Mouse (Mus musculus): ENCODE measurements around the gene Atg3. TPM values are rescaled to one million over a fixed set of nuclear protein-coding genes. Genes with fewer than 3 reads are reported as not detected.
A peak's percentile ranks its signal among the peaks of the same experiment; 100 is the strongest.

Gene Atg3
- polyA plus RNA-seq, 1 experiment from 2014 or later = 37.4 TPM

GRCm38 (mm10) chr16:45196816-45197215 lies 38.2 kb downstream of the Atg3 start:
- WGBS = 32% methylated on average over 6 of the region's 6 CpGs
- H3K4me2 ChIP-seq (ENCODE audit: low read depth, low read length) = no peak overlapping the region
- H3K4me1 ChIP-seq (ENCODE audit: control insufficient read depth, insufficient read depth, low read length) = no peaks in the 10 kb centered on the region
- no peak overlapping the region for H3K4me3 ChIP-seq (ENCODE audit: low read length)
- H3K9me3 ChIP-seq (ENCODE audit: control insufficient read depth, low read length) = no peaks in the 10 kb centered on the region
- ATAC-seq = peak; percentile 60
- H3K36me3 ChIP-seq (ENCODE audit: control insufficient read depth, insufficient read depth, low read length) = no peaks in the 10 kb centered on the region
- H3K9ac ChIP-seq (ENCODE audit: low read depth, low read length) = no peak overlapping the region
- H3K27me3 ChIP-seq (replicated peaks; ENCODE audit: control insufficient read depth, insufficient read depth, low read length) = no peaks in the 10 kb centered on the region
- H3K27ac ChIP-seq (ENCODE audit: low read length) = no peak overlapping the region

GRCm38 (mm10) chr16:45201395-45201794 lies 42.8 kb downstream of the Atg3 start:
- ATAC-seq = no peak
- Histone ChIP-seq H3K4me1 (ENCODE audit: control insufficient read depth, insufficient read depth, low read length) (no peaks in the 10 kb centered on the region), H3K9me3 (ENCODE audit: control insufficient read depth, low read length) (no peaks in the 10 kb centered on the region), H3K9ac (ENCODE audit: low read depth, low read length) (no peak overlapping the region), H3K27ac (ENCODE audit: low read length) (no peak overlapping the region), H3K36me3 (ENCODE audit: control insufficient read depth, insufficient read depth, low read length) (no peaks in the 10 kb centered on the region), H3K27me3 (replicated peaks; ENCODE audit: control insufficient read depth, insufficient read depth, low read length) (no peaks in the 10 kb centered on the region), H3K4me3 (ENCODE audit: low read length) (no peak overlapping the region), H3K4me2 (ENCODE audit: low read depth, low read length) (no peak overlapping the region)
- WGBS = 89% methylated on average over 2 of the region's 2 CpGs

GRCm38 (mm10) chr16:45204438-45204837 lies 45.9 kb downstream of the Atg3 start:
- Histone ChIP-seq H3K27ac (ENCODE audit: low read length) (no peak overlapping the region), H3K9ac (ENCODE audit: low read depth, low read length) (no peak overlapping the region), H3K4me3 (ENCODE audit: low read length) (no peak overlapping the region), H3K9me3 (ENCODE audit: control insufficient read depth, low read length) (no peaks in the 10 kb centered on the region), H3K4me2 (ENCODE audit: low read depth, low read length) (no peak overlapping the region), H3K27me3 (replicated peaks; ENCODE audit: control insufficient read depth, insufficient read depth, low read length) (no peaks in the 10 kb centered on the region), H3K36me3 (ENCODE audit: control insufficient read depth, insufficient read depth, low read length) (no peaks in the 10 kb centered on the region), H3K4me1 (ENCODE audit: control insufficient read depth, insufficient read depth, low read length) (no peaks in the 10 kb centered on the region)
- no peak for ATAC-seq
- 86% methylated on average over 4 of the region's 4 CpGs for WGBS

- H3K27me3 ChIP-seq (replicated peaks; ENCODE audit: control insufficient read depth, insufficient read depth, low read length) = no peaks in the 10 kb centered on the region
- H3K4me3 ChIP-seq (ENCODE audit: low read length) = no peak overlapping the region
- H3K9me3 ChIP-seq (ENCODE audit: control insufficient read depth, low read length) = no peaks in the 10 kb centered on the region
- no peak for ATAC-seq
- no peaks in the 10 kb centered on the region for H3K4me1 ChIP-seq (ENCODE audit: control insufficient read depth, insufficient read depth, low read length)
- no peak overlapping the region for H3K27ac ChIP-seq (ENCODE audit: low read length)
- no peak overlapping the region for H3K4me2 ChIP-seq (ENCODE audit: low read depth, low read length)
- no peak overlapping the region for H3K9ac ChIP-seq (ENCODE audit: low read depth, low read length)
- H3K36me3 ChIP-seq (ENCODE audit: control insufficient read depth, insufficient read depth, low read length) = no peaks in the 10 kb centered on the region
- 74% methylated on average over 12 of the region's 12 CpGs for WGBS
These were observed 46.5 kb downstream of the Atg3 start for GRCm38 (mm10) chr16:45204859-45205670.

- H3K9me3 ChIP-seq (ENCODE audit: control insufficient read depth, low read length) = no peaks in the 10 kb centered on the region
- H3K9ac ChIP-seq (ENCODE audit: low read depth, low read length) = no peak overlapping the region
- no peak for ATAC-seq
- no peaks in the 10 kb centered on the region for H3K27me3 ChIP-seq (replicated peaks; ENCODE audit: control insufficient read depth, insufficient read depth, low read length)
- no peak overlapping the region for H3K4me3 ChIP-seq (ENCODE audit: low read length)
- no peak overlapping the region for H3K4me2 ChIP-seq (ENCODE audit: low read depth, low read length)
- no peak overlapping the region for H3K27ac ChIP-seq (ENCODE audit: low read length)
- no peaks in the 10 kb centered on the region for H3K36me3 ChIP-seq (ENCODE audit: control insufficient read depth, insufficient read depth, low read length)
- WGBS = 76% methylated on average over 2 of the region's 2 CpGs
- no peaks in the 10 kb centered on the region for H3K4me1 ChIP-seq (ENCODE audit: control insufficient read depth, insufficient read depth, low read length)
These were observed 63.4 kb downstream of the Atg3 start for GRCm38 (mm10) chr16:45222016-45222415.

GRCm38 (mm10) chr16:45222771-45223170 lies 64.2 kb downstream of the Atg3 start:
- no peaks in the 10 kb centered on the region for H3K36me3 ChIP-seq (ENCODE audit: control insufficient read depth, insufficient read depth, low read length)
- H3K9me3 ChIP-seq (ENCODE audit: control insufficient read depth, low read length) = no peaks in the 10 kb centered on the region
- H3K4me2 ChIP-seq (ENCODE audit: low read depth, low read length) = no peak overlapping the region
- H3K4me3 ChIP-seq (ENCODE audit: low read length) = no peak overlapping the region
- H3K9ac ChIP-seq (ENCODE audit: low read depth, low read length) = no peak overlapping the region
- no peaks in the 10 kb centered on the region for H3K4me1 ChIP-seq (ENCODE audit: control insufficient read depth, insufficient read depth, low read length)
- no peak overlapping the region for H3K27ac ChIP-seq (ENCODE audit: low read length)
- no peak for ATAC-seq
- WGBS = 70% methylated on average over 3 of the region's 3 CpGs
- H3K27me3 ChIP-seq (replicated peaks; ENCODE audit: control insufficient read depth, insufficient read depth, low read length) = no peaks in the 10 kb centered on the region

GRCm38 (mm10) chr16:45223648-45224388 lies 65.2 kb downstream of the Atg3 start, which contains the start of gene Btla:
Gene Btla (plus strand): TSS chr16:45224315.
- no peak within 1 kb of the TSS for H3K4me3 ChIP-seq (ENCODE audit: low read length)
- no peak within 1 kb of the TSS for H3K9ac ChIP-seq (ENCODE audit: low read depth, low read length)
- WGBS = 55% methylated on average over 10 of the region's 10 CpGs

GRCm38 (mm10) chr16:45224431-45225008 lies 65.9 kb downstream of the Atg3 start:
- no peaks in the 10 kb centered on the region for H3K27me3 ChIP-seq (replicated peaks; ENCODE audit: control insufficient read depth, insufficient read depth, low read length)
- no peaks in the 10 kb centered on the region for H3K9me3 ChIP-seq (ENCODE audit: control insufficient read depth, low read length)
- no peaks in the 10 kb centered on the region for H3K4me1 ChIP-seq (ENCODE audit: control insufficient read depth, insufficient read depth, low read length)
- no peak overlapping the region for H3K27ac ChIP-seq (ENCODE audit: low read length)
- no peak overlapping the region for H3K9ac ChIP-seq (ENCODE audit: low read depth, low read length)
- WGBS = 61% methylated on average over 4 of the region's 4 CpGs
- H3K36me3 ChIP-seq (ENCODE audit: control insufficient read depth, insufficient read depth, low read length) = no peaks in the 10 kb centered on the region
- no peak overlapping the region for H3K4me2 ChIP-seq (ENCODE audit: low read depth, low read length)
- H3K4me3 ChIP-seq (ENCODE audit: low read length) = no peak overlapping the region
- ATAC-seq = no peak

More at GRCm38 (mm10) chr16:45223648-45224388, 65.2 kb downstream of the Atg3 start, which contains the start of gene Btla:
- Histone ChIP-seq H3K27me3 (replicated peaks; ENCODE audit: control insufficient read depth, insufficient read depth, low read length) (no peaks in the 10 kb centered on the region), H3K9me3 (ENCODE audit: control insufficient read depth, low read length) (no peaks in the 10 kb centered on the region), H3K36me3 (ENCODE audit: control insufficient read depth, insufficient read depth, low read length) (no peaks in the 10 kb centered on the region), H3K4me1 (ENCODE audit: control insufficient read depth, insufficient read depth, low read length) (no peaks in the 10 kb centered on the region), H3K4me2 (ENCODE audit: low read depth, low read length) (no peak within 1 kb of the TSS), H3K27ac (ENCODE audit: low read length) (no peak within 1 kb of the TSS)
- no peak for ATAC-seq

- no peak for ATAC-seq
- H3K36me3 ChIP-seq (ENCODE audit: control insufficient read depth, insufficient read depth, low read length) = no peaks in the 10 kb centered on the region
- 89% methylated on average over 1 of the region's 1 CpGs for WGBS
These were observed 68.4 kb downstream of the Atg3 start for GRCm38 (mm10) chr16:45227002-45227401.

More at GRCm38 (mm10) chr16:45227002-45227401, 68.4 kb downstream of the Atg3 start:
- no peaks in the 10 kb centered on the region for H3K4me1 ChIP-seq (ENCODE audit: control insufficient read depth, insufficient read depth, low read length)
- no peaks in the 10 kb centered on the region for H3K27me3 ChIP-seq (replicated peaks; ENCODE audit: control insufficient read depth, insufficient read depth, low read length)
- no peaks in the 10 kb centered on the region for H3K9me3 ChIP-seq (ENCODE audit: control insufficient read depth, low read length)
- no peak overlapping the region for H3K4me2 ChIP-seq (ENCODE audit: low read depth, low read length)
- no peak overlapping the region for H3K27ac ChIP-seq (ENCODE audit: low read length)
- H3K4me3 ChIP-seq (ENCODE audit: low read length) = no peak overlapping the region
- no peak overlapping the region for H3K9ac ChIP-seq (ENCODE audit: low read depth, low read length)
